Mouse (Mus musculus) neural tube, embryonic 11.5 days (tissue): ENCODE measurements at regions not wholly inside any gene's neighbourhood (a gene's known extent, or its start where the extent isn't known, plus 50 kb on each side); places are given as distances from the start of the nearest gene placed in this dataset.
A peak's percentile ranks its signal among the peaks of the same experiment; 100 is the strongest.

Source experiments
- ATAC-seq: fragments of 200-750 bp; cut with Nextera tagmentation; 2 replicates; pipeline ENCODE4 v1.8.0; 2017; ENCODE audit warnings: moderate number of reproducible peaks, mild to moderate bottlenecking, moderate TSS enrichment, moderate library complexity; ENCODE audit not compliant: insufficient read depth, low FRiP score, low TSS enrichment
- DNase-seq: peaks from one replicate; pipeline ENCODE4 v3.0.0-alpha.2; 2015; ENCODE audit warnings: low spot score
- H3K27ac ChIP-seq: fragments of 300-500 bp; sonication (generic); 2 replicates; pipeline ENCODE4 v1.5.1; 2014; ENCODE audit warnings: low read depth, mild to moderate bottlenecking, low read length
- H3K27me3 ChIP-seq: fragments of 300-500 bp; sonication (generic); 2 replicates; pipeline ENCODE4 v1.6.1; 2014; ENCODE audit warnings: mild to moderate bottlenecking, low read length, mixed read lengths; ENCODE audit not compliant: control insufficient read depth, insufficient read depth
- H3K36me3 ChIP-seq: fragments of 300-500 bp; sonication (generic); 2 replicates; pipeline ENCODE4 v1.6.1; 2014; ENCODE audit warnings: mild to moderate bottlenecking, low read length, moderate library complexity, mixed read lengths; ENCODE audit not compliant: control insufficient read depth, insufficient read depth
- H3K4me1 ChIP-seq: fragments of 300-500 bp; sonication (generic); 2 replicates; pipeline ENCODE4 v1.6.1; 2014; ENCODE audit warnings: low read length, mixed read lengths; ENCODE audit not compliant: control insufficient read depth, insufficient read depth
- H3K4me2 ChIP-seq: fragments of 300-500 bp; sonication (generic); 2 replicates; pipeline ENCODE4 v1.6.1; 2014; ENCODE audit warnings: low read depth, mild to moderate bottlenecking, moderate library complexity
- H3K4me3 ChIP-seq: fragments of 300-500 bp; sonication (generic); 2 replicates; pipeline ENCODE4 v1.5.1; 2014; ENCODE audit warnings: low read depth, low read length
- H3K9ac ChIP-seq: fragments of 300-500 bp; sonication (generic); 2 replicates; pipeline ENCODE4 v1.6.1; 2014; ENCODE audit warnings: mild to moderate bottlenecking, low read length
- H3K9me3 ChIP-seq: fragments of 300-500 bp; sonication (generic); 2 replicates; pipeline ENCODE4 v1.6.1; 2016; ENCODE audit warnings: low read length; ENCODE audit not compliant: control insufficient read depth
- WGBS: fragments of 180-500 bp; shearing (Covaris S2); extraction: QIAGEN DNeasy Blood & Tissue Kit; methylation state at CpG from one replicate; pipeline ENCODE4 v1.1.7; 2014; 5-methylcytosine and 5-hydroxymethylcytosine counted together

- H3K4me2 ChIP-seq, result no peak overlapping the region
- no peaks in the 10 kb centered on the region for H3K27me3 ChIP-seq
- H3K4me1 ChIP-seq, result no peaks in the 10 kb centered on the region
- DNase-seq, result no peak
- ATAC-seq, result no peak
- no peak overlapping the region for H3K9ac ChIP-seq
- no peak overlapping the region for H3K4me3 ChIP-seq
- H3K27ac ChIP-seq, result no peak overlapping the region
- 81% methylated on average over 4 of the region's 4 CpGs for WGBS
- H3K36me3 ChIP-seq, result no peaks in the 10 kb centered on the region
- no peaks in the 10 kb centered on the region for H3K9me3 ChIP-seq
Observed at GRCm38 (mm10) chr17:72719618-72720017, 115.2 kb upstream of the Alk start.

- ATAC-seq (no peak), DNase-seq (no peak)
- WGBS, result 86% methylated on average over 7 of the region's 7 CpGs
- H3K36me3 ChIP-seq, result no peaks in the 10 kb centered on the region
- H3K27me3 ChIP-seq, result no peaks in the 10 kb centered on the region
- no peak overlapping the region for H3K4me3 ChIP-seq
- H3K4me1 ChIP-seq, result no peaks in the 10 kb centered on the region
- no peak overlapping the region for H3K9ac ChIP-seq
- H3K4me2 ChIP-seq, result no peak overlapping the region
- no peaks in the 10 kb centered on the region for H3K9me3 ChIP-seq
- no peak overlapping the region for H3K27ac ChIP-seq
Observed at GRCm38 (mm10) chr17:72691630-72692029, 87.2 kb upstream of the Alk start.

GRCm38 (mm10) chr17:72689606-72690005 is 85.2 kb upstream of the Alk start:
- DNase-seq (no peak), ATAC-seq (no peak)
- H3K27me3 ChIP-seq, result no peaks in the 10 kb centered on the region
- H3K9ac ChIP-seq, result no peak overlapping the region
- 86% methylated on average over 10 of the region's 10 CpGs for WGBS
- no peak overlapping the region for H3K4me2 ChIP-seq
- no peak overlapping the region for H3K4me3 ChIP-seq
- H3K4me1 ChIP-seq, result no peaks in the 10 kb centered on the region
- H3K27ac ChIP-seq, result no peak overlapping the region
- no peaks in the 10 kb centered on the region for H3K9me3 ChIP-seq
- H3K36me3 ChIP-seq, result no peaks in the 10 kb centered on the region

GRCm38 (mm10) chr17:72688800-72689199 is 84.4 kb upstream of the Alk start:
- no peak for ATAC-seq
- no peaks in the 10 kb centered on the region for H3K27me3 ChIP-seq
- H3K36me3 ChIP-seq, result no peaks in the 10 kb centered on the region
- no peaks in the 10 kb centered on the region for H3K9me3 ChIP-seq
- no peak overlapping the region for H3K4me3 ChIP-seq
- H3K9ac ChIP-seq, result no peak overlapping the region
- no peaks in the 10 kb centered on the region for H3K4me1 ChIP-seq
- no peak for DNase-seq
- no peak overlapping the region for H3K27ac ChIP-seq
- 86% methylated on average over 8 of the region's 8 CpGs for WGBS
- no peak overlapping the region for H3K4me2 ChIP-seq

GRCm38 (mm10) chr17:72674658-72675057 is 70.2 kb upstream of the Alk start:
- H3K36me3 ChIP-seq, result no peaks in the 10 kb centered on the region
- DNase-seq, result no peak
- H3K9ac ChIP-seq, result no peak overlapping the region
- no peaks in the 10 kb centered on the region for H3K27me3 ChIP-seq
- ATAC-seq, result no peak
- no peak overlapping the region for H3K27ac ChIP-seq
- WGBS, result 86% methylated on average over 4 of the region's 4 CpGs
- no peak overlapping the region for H3K4me2 ChIP-seq
- H3K4me1 ChIP-seq, result no peaks in the 10 kb centered on the region
- H3K9me3 ChIP-seq, result no peaks in the 10 kb centered on the region
- no peak overlapping the region for H3K4me3 ChIP-seq

GRCm38 (mm10) chr17:72672010-72672409 is 67.6 kb upstream of the Alk start:
- H3K9ac ChIP-seq, result no peak overlapping the region
- H3K4me3 ChIP-seq, result no peak overlapping the region
- H3K27ac ChIP-seq, result no peak overlapping the region
- no peaks in the 10 kb centered on the region for H3K4me1 ChIP-seq
- no peak for DNase-seq
- H3K36me3 ChIP-seq, result no peaks in the 10 kb centered on the region
- 69% methylated on average over 3 of the region's 3 CpGs for WGBS
- H3K4me2 ChIP-seq, result no peak overlapping the region
- ATAC-seq, result no peak
- H3K9me3 ChIP-seq, result no peaks in the 10 kb centered on the region
- no peaks in the 10 kb centered on the region for H3K27me3 ChIP-seq

- DNase-seq, result no peak
- Histone ChIP-seq H3K9me3 (no peaks in the 10 kb centered on the region), H3K4me1 (no peaks in the 10 kb centered on the region), H3K9ac (no peak overlapping the region), H3K4me2 (no peak overlapping the region), H3K4me3 (no peak overlapping the region), H3K27me3 (no peaks in the 10 kb centered on the region), H3K36me3 (no peaks in the 10 kb centered on the region), H3K27ac (no peak overlapping the region)
- no peak for ATAC-seq
- WGBS, result 77% methylated on average over 2 of the region's 2 CpGs
Observed at GRCm38 (mm10) chr17:72666961-72667360, 62.5 kb upstream of the Alk start.

GRCm38 (mm10) chr17:72661678-72662077 is 57.3 kb upstream of the Alk start:
- Histone ChIP-seq H3K9me3 (no peaks in the 10 kb centered on the region), H3K9ac (no peak overlapping the region), H3K27ac (no peak overlapping the region), H3K36me3 (no peaks in the 10 kb centered on the region), H3K27me3 (no peaks in the 10 kb centered on the region), H3K4me1 (peaks cover 3% of the 10 kb centered on the region; the same call in 1 of the 2 replicates), H3K4me2 (no peak overlapping the region), H3K4me3 (no peak overlapping the region)
- DNase-seq (no peak), ATAC-seq (no peak)
- WGBS, result 74% methylated on average over 2 of the region's 2 CpGs

- Histone ChIP-seq H3K27me3 (no peaks in the 10 kb centered on the region), H3K9me3 (no peaks in the 10 kb centered on the region), H3K36me3 (no peaks in the 10 kb centered on the region), H3K9ac (no peak overlapping the region), H3K4me1 (peaks cover 3% of the 10 kb centered on the region; the same call in 1 of the 2 replicates), H3K27ac (no peak overlapping the region), H3K4me3 (no peak overlapping the region), H3K4me2 (no peak overlapping the region)
- ATAC-seq (no peak), DNase-seq (peak; percentile 11)
- WGBS, result 68% methylated on average over 6 of the region's 6 CpGs
Observed at GRCm38 (mm10) chr17:72658744-72659143, 54.3 kb upstream of the Alk start.
